Mouse (Mus musculus) intestine, embryonic 14.5 days (tissue): ENCODE results near the gene Vgll4. TPM values are rescaled to one million over a fixed set of nuclear protein-coding genes. Genes with fewer than 3 reads are reported as not detected.

Source experiments
- ATAC-seq: fragments of 200-750 bp; cut with Nextera tagmentation; replicated peaks from 2 replicates; pipeline ENCODE4 v1.8.0; 2017; ENCODE audit warnings: low read depth, moderate number of reproducible peaks, moderate TSS enrichment, moderate library complexity; ENCODE audit not compliant: low FRiP score, low TSS enrichment
- DNase-seq: peaks from one replicate; pipeline ENCODE4 v3.0.0-alpha.2; 2018; ENCODE audit warnings: low spot score
- H3K27ac ChIP-seq: fragments of 300-500 bp; sonication (generic); 2 replicates; pipeline ENCODE4 v1.5.1; 2014; ENCODE audit warnings: low read depth, mild to moderate bottlenecking, control low read depth
- H3K27me3 ChIP-seq: fragments of 300-500 bp; sonication (generic); replicated peaks from 2 replicates; pipeline ENCODE4 v1.6.1; 2014; ENCODE audit warnings: low read length, control low read depth; ENCODE audit not compliant: control insufficient read depth, insufficient read depth
- H3K36me3 ChIP-seq: fragments of 300-500 bp; sonication (generic); 2 replicates; pipeline ENCODE4 v1.6.1; 2014; ENCODE audit warnings: low read length, control low read depth; ENCODE audit not compliant: control insufficient read depth, insufficient read depth
- H3K4me1 ChIP-seq: fragments of 300-500 bp; sonication (generic); replicated peaks from 2 replicates; pipeline ENCODE4 v1.6.1; 2014; ENCODE audit warnings: low read length, control low read depth, mixed read lengths; ENCODE audit not compliant: control insufficient read depth, insufficient read depth
- H3K4me2 ChIP-seq: fragments of 300-500 bp; sonication (generic); 2 replicates; pipeline ENCODE4 v1.6.1; 2014; ENCODE audit warnings: low read length
- H3K4me3 ChIP-seq: fragments of 300-500 bp; sonication (generic); 2 replicates; pipeline ENCODE4 v1.5.1; 2014; ENCODE audit warnings: low read depth, low read length, control low read depth, mixed read lengths
- H3K9ac ChIP-seq: fragments of 300-500 bp; sonication (generic); 2 replicates; pipeline ENCODE4 v1.6.1; 2014; ENCODE audit warnings: mild to moderate bottlenecking, low read length
- H3K9me3 ChIP-seq: fragments of 300-500 bp; sonication (generic); 2 replicates; pipeline ENCODE4 v1.6.1; 2016; ENCODE audit warnings: low read length, control low read depth; ENCODE audit not compliant: control insufficient read depth
- WGBS: fragments of 180-500 bp; shearing (Covaris S2); extraction: QIAGEN DNeasy Blood & Tissue Kit; methylation state at CpG from one replicate; pipeline ENCODE4 v1.1.7; 2014; 5-methylcytosine and 5-hydroxymethylcytosine counted together
- polyA plus RNA-seq: library from polyadenylated mRNA; unstranded; fragments of >200 nt; fragmentation: Nextera tagmentation; extraction: Ambion mirVana; gene quantifications from 2 replicates; pipeline ENCODE4 v1.2.1, GENCODE M21; 2014

Gene Vgll4
- polyA plus RNA-seq, 1 experiment from 2014 or later: 72.0 TPM

GRCm38 (mm10) chr6:114970386-114970785 lies 592 bp upstream of the Vgll4 start:
- DNase-seq: no peak
- Histone ChIP-seq H3K27ac (no peak overlapping the region), H3K9ac (no peak overlapping the region), H3K4me1 (peaks cover 4% of the 10 kb centered on the region; the same call in 1 of the 2 replicates), H3K4me3 (no peak overlapping the region), H3K9me3 (no peaks in the 10 kb centered on the region), H3K4me2 (no peak overlapping the region), H3K27me3 (0 out of 2 replicates have a peak, but pooled peaks cover 9% of the 10 kb centered on the region), H3K36me3 (no peaks in the 10 kb centered on the region)
- ATAC-seq: no peak
- WGBS: 24% methylated on average over 6 of the region's 6 CpGs

- Histone ChIP-seq H3K4me2 (peak overlapping the region; percentile 100), H3K4me3 (peak overlapping the region; percentile 70), H3K36me3 (no peaks in the 10 kb centered on the region), H3K9me3 (no peaks in the 10 kb centered on the region), H3K27me3 (0 out of 2 replicates have a peak, but pooled peaks cover 9% of the 10 kb centered on the region), H3K27ac (peak overlapping the region; percentile 64; the same call in 1 of the 2 replicates), H3K4me1 (peaks cover 4% of the 10 kb centered on the region; the same call in 1 of the 2 replicates), H3K9ac (peak overlapping the region; percentile 63)
- WGBS: under 1% methylated on average over 77 of the region's 82 CpGs
- peak; percentile 89 for ATAC-seq
- DNase-seq: peak; percentile 96
Observed at GRCm38 (mm10) chr6:114968361-114969212, 1.2 kb downstream of the Vgll4 start.

GRCm38 (mm10) chr6:114967623-114968022 lies 2.2 kb downstream of the Vgll4 start:
- Histone ChIP-seq H3K27ac (no peak overlapping the region), H3K9me3 (no peaks in the 10 kb centered on the region)
- 56% methylated on average over 12 of the region's 12 CpGs for WGBS

GRCm38 (mm10) chr6:114966396-114967154 lies 3.2 kb downstream of the Vgll4 start:
- DNase-seq (no peak), ATAC-seq (no peak)
- Histone ChIP-seq H3K4me3 (no peak overlapping the region), H3K9ac (no peak overlapping the region), H3K4me1 (peaks cover 4% of the 10 kb centered on the region; the same call in 1 of the 2 replicates), H3K36me3 (no peaks in the 10 kb centered on the region), H3K9me3 (no peaks in the 10 kb centered on the region), H3K27ac (no peak overlapping the region), H3K27me3 (0 out of 2 replicates have a peak, but pooled peaks cover 9% of the 10 kb centered on the region), H3K4me2 (no peak overlapping the region)
- 69% methylated on average over 2 of the region's 2 CpGs for WGBS

More at GRCm38 (mm10) chr6:114967623-114968022, 2.2 kb downstream of the Vgll4 start:
- H3K4me1 ChIP-seq: peaks cover 4% of the 10 kb centered on the region; the same call in 1 of the 2 replicates
- H3K4me2 ChIP-seq: peak overlapping the region; percentile 100
- DNase-seq (no peak), ATAC-seq (no peak)
- H3K9ac ChIP-seq: no peak overlapping the region
- no peaks in the 10 kb centered on the region for H3K36me3 ChIP-seq
- 0 out of 2 replicates have a peak, but pooled peaks cover 9% of the 10 kb centered on the region for H3K27me3 ChIP-seq
- H3K4me3 ChIP-seq: peak overlapping the region; percentile 70

GRCm38 (mm10) chr6:114965802-114966201 lies 4.0 kb downstream of the Vgll4 start:
- 67% methylated on average over 3 of the region's 3 CpGs for WGBS
- DNase-seq (no peak), ATAC-seq (no peak)
- H3K9me3 ChIP-seq: no peaks in the 10 kb centered on the region
- no peaks in the 10 kb centered on the region for H3K36me3 ChIP-seq
- H3K4me1 ChIP-seq: peaks cover 4% of the 10 kb centered on the region; the same call in 1 of the 2 replicates
- H3K27me3 ChIP-seq: 0 out of 2 replicates have a peak, but pooled peaks cover 9% of the 10 kb centered on the region
- no peak overlapping the region for H3K9ac ChIP-seq
- no peak overlapping the region for H3K4me2 ChIP-seq
- no peak overlapping the region for H3K4me3 ChIP-seq
- H3K27ac ChIP-seq: no peak overlapping the region

- Histone ChIP-seq H3K4me3 (no peak overlapping the region), H3K4me2 (no peak overlapping the region), H3K36me3 (no peaks in the 10 kb centered on the region), H3K4me1 (peaks cover 4% of the 10 kb centered on the region; the same call in 1 of the 2 replicates), H3K9me3 (no peaks in the 10 kb centered on the region), H3K27ac (no peak overlapping the region), H3K27me3 (0 out of 2 replicates have a peak, but pooled peaks cover 9% of the 10 kb centered on the region), H3K9ac (no peak overlapping the region)
- 63% methylated on average over 8 of the region's 8 CpGs for WGBS
- DNase-seq (no peak), ATAC-seq (no peak)
Observed at GRCm38 (mm10) chr6:114965396-114965795, 4.4 kb downstream of the Vgll4 start.

GRCm38 (mm10) chr6:114964235-114964634 lies 5.6 kb downstream of the Vgll4 start:
- Histone ChIP-seq H3K4me3 (no peak overlapping the region), H3K4me2 (no peak overlapping the region), H3K9ac (no peak overlapping the region), H3K9me3 (no peaks in the 10 kb centered on the region), H3K27me3 (0 out of 2 replicates have a peak, but pooled peaks cover 7% of the 10 kb centered on the region), H3K27ac (no peak overlapping the region), H3K4me1 (no peaks in the 10 kb centered on the region; the same call in 1 of the 2 replicates), H3K36me3 (no peaks in the 10 kb centered on the region)
- ATAC-seq (no peak), DNase-seq (no peak)
- WGBS: 71% methylated on average over 2 of the region's 2 CpGs

- H3K4me3 ChIP-seq: no peak overlapping the region
- 66% methylated on average over 5 of the region's 5 CpGs for WGBS
- ATAC-seq (no peak), DNase-seq (no peak)
- H3K27me3 ChIP-seq: 0 out of 2 replicates have a peak, but pooled peaks cover 5% of the 10 kb centered on the region
- H3K27ac ChIP-seq: no peak overlapping the region
- no peak overlapping the region for H3K9ac ChIP-seq
- no peak overlapping the region for H3K4me2 ChIP-seq
- H3K4me1 ChIP-seq: no peaks in the 10 kb centered on the region; the same call in 1 of the 2 replicates
- H3K9me3 ChIP-seq: no peaks in the 10 kb centered on the region
- no peaks in the 10 kb centered on the region for H3K36me3 ChIP-seq
Observed at GRCm38 (mm10) chr6:114963636-114964035, 6.2 kb downstream of the Vgll4 start.
